Mouse (Mus musculus) lung, adult 2 months (tissue): ENCODE data around the gene Dgkb.

Experiments used
- CTCF ChIP-seq: fragments of 200-500 bp; IDR thresholded peaks from 2 replicates; pipeline ENCODE4 v1.5.1; 2011; ENCODE audit warnings: mild to moderate bottlenecking, low read length, control low read depth; ENCODE audit not compliant: insufficient read depth
- POLR2A ChIP-seq: fragments of 200-500 bp; IDR thresholded peaks from 2 replicates; pipeline ENCODE4 v1.6.1; 2011; ENCODE audit warnings: low read depth, mild to moderate bottlenecking, control low read depth, low read length, borderline replicate concordance; ENCODE audit errors: extremely low read depth

- TF ChIP-seq CTCF (no peak; the same call in 1 of the 2 replicates), POLR2A (no peak)
These were observed 43.7 kb upstream of the Dgkb start for GRCm38 (mm10) chr12:37773681-37774357.
